Mouse (Mus musculus): Measurements from ENCODE around the gene Prune1.

Gene Prune1

DNA sequence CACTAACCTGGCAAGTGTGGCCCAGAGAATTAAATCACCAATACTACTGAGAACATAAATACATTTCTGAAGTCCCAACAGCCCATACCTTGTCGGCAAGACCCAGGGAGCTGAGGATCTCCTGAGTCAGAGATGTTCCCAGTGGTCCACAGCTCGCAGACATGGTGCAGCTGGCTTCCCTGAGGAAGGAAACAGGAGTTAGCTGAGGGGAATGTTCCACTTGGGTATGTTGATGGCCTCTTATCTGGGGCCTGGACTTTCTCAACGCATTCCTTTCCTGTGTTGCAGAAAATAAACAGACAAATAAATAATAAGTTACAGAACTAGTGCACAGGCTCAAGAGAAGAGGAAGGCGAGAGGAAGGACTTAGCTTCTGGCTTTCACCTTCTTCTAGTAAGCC, 24.4 kb upstream of the Prune1 start:
- no peak for DNase-seq (ENCODE audit: low spot score)

GRCm38 (mm10) chr3:95301204-95301796, 19.4 kb upstream of the Prune1 start:
- DNase-seq (ENCODE audit: low spot score): no peak

GRCm38 (mm10) chr3:95298018-95298417, 16.1 kb upstream of the Prune1 start:
- no peak for DNase-seq (ENCODE audit: low spot score)

DNA sequence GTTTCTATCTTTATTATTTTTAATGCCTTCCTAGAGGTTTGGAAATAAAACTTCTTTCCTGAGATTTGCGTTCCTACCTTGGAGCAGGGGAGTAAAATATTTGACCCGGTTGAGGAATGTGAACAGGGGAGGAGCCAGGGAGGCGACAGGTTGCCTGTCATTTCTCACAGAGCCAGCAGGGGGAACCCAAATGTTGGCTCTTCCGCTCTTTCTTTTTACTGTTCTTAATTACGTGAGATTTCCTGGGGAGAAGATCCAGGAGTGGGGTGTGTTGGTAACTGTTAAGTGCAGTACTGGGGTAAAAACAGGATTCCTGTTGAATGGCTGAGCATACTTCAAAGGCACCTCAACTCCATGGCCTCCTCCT, 14.2 kb upstream of the Prune1 start:
- DNase-seq (ENCODE audit: low spot score): no peak

GRCm38 (mm10) chr3:95295321-95296102, 13.6 kb upstream of the Prune1 start:
- no peak for DNase-seq (ENCODE audit: low spot score)

DNA sequence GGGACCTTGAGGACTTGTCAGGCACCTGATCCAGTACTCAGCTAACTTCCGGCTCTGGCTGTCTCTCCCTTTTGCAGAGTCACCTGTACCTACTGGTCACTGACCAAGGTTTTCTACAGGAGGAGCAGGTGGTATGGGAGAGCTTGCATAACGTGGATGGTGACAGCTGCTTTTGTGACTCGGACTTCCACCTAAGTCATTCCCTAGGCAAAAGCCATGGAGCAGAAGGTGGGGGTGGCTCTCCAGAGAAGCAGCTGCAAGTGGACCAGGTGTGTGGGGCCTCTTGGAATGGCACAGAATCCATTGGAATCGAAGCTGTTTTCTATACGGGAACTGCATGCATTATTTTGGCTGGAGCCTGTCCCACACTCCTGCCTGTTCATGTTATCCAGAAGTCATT, 12.8 kb upstream of the Prune1 start:
- no peak for DNase-seq (ENCODE audit: low spot score)

DNA sequence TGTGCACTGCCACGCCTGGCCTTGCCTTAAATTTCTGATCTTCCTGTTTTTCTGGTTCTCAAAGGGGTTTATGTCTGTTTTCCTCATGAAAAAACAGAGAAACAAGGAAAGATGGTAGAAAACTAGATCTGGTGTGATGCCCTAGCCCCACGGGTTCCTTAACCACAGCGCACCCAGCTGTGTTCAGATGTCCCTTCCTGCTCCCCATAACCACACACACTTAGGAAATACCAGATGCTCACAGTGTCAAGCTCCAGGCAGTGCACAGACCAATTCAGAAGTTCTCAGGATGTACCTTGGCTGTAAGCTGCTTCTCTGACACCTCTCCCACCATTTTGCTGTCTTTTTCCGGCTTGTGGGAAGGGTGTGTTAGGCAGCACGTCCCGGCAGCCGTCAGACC, 12.4 kb upstream of the Prune1 start:
- no peak for DNase-seq (ENCODE audit: low spot score)

- DNase-seq (ENCODE audit: low spot score): no peak
Measured at GRCm38 (mm10) chr3:95293537-95293936, 11.7 kb upstream of the Prune1 start.

GRCm38 (mm10) chr3:95292899-95293298, 11.0 kb upstream of the Prune1 start:
- DNase-seq (ENCODE audit: low spot score): no peak

DNA sequence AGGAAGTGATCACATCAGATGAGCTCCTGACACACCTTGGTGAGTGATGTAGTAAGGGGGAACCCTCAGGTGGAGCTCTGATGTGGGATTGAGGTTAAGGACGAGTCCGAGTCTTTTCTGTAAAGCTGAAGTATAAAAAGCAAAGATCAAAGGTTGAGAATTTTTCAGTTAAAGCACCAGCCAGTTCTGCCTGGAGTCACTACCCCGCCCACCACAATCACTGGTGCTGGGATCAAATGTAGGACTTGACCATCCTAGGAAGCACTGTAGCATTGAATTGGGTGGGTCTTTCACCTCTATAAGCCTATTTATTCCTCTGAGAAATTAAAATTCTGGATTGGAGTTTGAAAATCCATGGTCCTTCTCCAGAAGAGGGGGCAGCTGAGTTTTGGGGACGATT, 9.2 kb upstream of the Prune1 start:
- DNase-seq (ENCODE audit: low spot score): no peak

GRCm38 (mm10) chr3:95290156-95290555, 8.3 kb upstream of the Prune1 start:
- DNase-seq (ENCODE audit: low spot score): no peak

GRCm38 (mm10) chr3:95289419-95289818, 7.5 kb upstream of the Prune1 start:
- DNase-seq (ENCODE audit: low spot score): no peak

DNA sequence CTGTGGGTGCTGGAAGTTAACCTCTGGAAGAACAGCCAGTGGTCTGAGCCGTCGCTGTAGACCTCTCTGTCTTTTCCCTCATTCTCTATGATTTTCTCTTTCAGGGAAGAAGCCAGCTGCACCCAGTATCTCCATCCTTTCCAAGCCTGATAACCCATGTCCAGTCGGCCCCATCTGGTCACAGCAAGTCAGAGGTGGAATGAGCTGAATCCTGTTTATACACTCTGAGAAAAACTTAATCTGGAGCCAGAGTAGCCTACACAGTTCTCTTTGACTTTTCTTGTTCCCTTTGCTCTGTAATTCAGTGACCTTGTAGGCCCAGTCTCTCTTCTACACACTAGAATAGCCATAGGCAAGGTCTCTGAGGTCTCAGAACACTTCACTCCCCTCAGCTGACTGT, 5.7 kb upstream of the Prune1 start:
- no peak for DNase-seq (ENCODE audit: low spot score)

- DNase-seq (ENCODE audit: low spot score): no peak
Measured at GRCm38 (mm10) chr3:95286510-95286909, 4.6 kb upstream of the Prune1 start.

DNA sequence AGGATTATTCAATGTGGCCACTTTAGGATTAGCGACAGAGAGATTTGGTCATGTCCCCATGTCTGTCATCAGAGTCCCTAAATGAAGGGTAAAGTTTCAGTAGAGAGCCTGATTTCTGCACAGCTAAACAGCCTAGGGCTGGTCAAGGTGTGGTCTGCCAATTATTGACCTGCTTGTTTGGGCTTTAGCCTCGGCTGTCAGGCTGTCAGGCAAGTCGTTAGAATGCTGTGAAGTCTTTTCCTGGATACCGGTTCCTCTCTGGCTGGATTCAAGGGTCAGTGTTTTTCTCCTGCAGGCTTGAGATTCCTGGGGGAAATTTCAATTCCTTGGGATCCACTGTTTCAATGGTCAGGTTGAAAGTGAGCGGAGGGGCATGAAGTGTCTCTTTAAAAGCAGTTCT, 4.1 kb upstream of the Prune1 start:
- DNase-seq (ENCODE audit: low spot score): no peak

DNA sequence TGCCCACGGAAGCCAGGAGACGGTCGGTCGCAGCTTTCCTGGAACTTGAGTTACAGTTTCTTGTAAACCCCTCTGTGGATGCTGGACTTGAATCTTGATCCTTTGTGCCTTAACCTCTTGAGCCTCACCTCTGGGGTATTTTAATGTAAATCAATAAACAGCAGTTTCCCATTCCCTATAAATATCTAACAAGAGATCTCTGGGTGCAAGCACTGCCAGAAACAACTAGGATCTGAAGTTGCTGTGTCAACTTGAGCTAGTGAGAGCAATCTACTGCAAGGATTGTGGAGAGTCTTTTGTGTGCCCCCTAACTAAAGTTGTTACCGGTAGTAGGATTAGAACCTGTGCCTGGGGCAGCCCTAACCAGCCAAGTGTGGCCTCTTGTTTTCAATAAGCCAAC, 3.5 kb upstream of the Prune1 start:
- DNase-seq (ENCODE audit: low spot score): no peak

DNA sequence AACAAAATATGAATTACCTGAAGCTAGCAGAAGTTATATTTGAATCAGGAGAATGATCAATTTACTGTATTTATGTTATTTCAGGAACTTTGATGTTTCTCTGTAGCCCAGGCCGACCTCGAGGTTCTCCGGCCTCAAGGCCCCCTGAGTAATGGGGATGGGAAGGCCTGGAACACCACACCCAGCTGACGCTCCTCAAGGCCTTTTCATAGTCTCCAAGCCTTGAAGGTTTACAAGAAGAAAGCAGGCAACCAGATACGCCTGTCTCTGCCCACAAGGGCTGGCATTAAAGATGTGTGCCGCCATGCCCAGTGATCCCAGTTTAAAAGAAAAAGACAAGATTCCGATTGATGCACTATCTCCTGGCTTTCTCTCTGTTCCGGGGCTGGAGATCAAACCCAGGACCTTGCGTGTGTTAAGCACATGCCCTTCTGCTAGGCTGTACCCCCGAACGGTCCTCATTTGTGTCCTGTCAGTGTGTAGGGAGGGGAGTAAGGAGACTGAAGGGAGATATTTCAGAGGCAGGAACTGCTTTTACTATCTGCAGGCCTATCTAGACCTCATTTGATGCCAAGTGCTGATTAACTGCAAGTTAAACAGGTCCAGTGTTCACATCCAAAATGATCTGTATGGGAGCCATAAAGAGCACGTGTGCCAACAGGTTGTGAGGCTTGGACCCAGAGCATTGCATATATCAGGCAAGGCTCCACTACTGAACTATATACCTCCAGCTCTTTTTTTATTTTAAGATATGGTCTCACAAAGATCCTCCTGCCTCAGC, 2.8 kb upstream of the Prune1 start:
- DNase-seq (ENCODE audit: low spot score): no peak

- no peak for DNase-seq (ENCODE audit: low spot score)
Measured at GRCm38 (mm10) chr3:95284062-95284461, 2.2 kb upstream of the Prune1 start.

GRCm38 (mm10) chr3:95283589-95283941, 1.7 kb upstream of the Prune1 start:
- DNase-seq (ENCODE audit: low spot score): no peak

DNA sequence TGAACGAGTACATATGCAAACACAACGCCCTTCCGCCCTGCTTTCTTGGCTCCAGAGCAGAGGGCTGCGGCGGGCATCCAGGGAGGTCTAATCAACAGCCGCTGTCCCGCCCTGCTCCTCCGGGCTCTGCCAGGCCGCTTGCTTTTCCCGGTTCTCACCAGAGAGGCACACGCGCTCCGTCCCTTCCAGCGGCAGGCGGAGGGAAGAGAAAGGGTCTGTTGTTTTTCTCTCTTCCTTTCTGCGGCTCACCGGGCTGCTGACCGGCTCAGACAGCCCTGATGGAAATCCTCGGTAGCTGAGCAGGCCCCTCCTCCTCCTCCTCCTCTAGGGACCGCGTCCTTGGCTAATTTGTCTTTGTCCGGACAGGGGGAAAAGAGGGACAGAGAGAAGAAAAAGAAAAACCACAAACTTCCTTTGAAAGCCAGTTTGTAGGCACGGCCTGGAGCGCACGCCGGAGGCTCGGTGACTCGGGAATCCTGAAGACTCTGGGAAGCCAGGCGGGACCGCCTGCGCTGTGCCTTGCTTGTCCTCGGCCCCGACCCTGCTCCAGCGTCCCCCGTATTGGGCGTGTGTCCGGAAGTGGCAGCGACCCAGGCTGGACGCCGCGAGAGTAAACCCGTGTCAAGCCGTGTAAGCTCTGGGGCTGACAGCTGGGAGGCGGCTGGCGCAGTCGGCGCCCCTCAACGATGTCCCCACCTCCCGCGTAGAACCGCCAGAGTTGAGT, 1.2 kb upstream of the Prune1 start:
- DNase-seq (ENCODE audit: low spot score): peak; percentile 78

GRCm38 (mm10) chr3:95282381-95282864, 547 bp upstream of the Prune1 start:
- DNase-seq (ENCODE audit: low spot score): peak; percentile 59

DNA sequence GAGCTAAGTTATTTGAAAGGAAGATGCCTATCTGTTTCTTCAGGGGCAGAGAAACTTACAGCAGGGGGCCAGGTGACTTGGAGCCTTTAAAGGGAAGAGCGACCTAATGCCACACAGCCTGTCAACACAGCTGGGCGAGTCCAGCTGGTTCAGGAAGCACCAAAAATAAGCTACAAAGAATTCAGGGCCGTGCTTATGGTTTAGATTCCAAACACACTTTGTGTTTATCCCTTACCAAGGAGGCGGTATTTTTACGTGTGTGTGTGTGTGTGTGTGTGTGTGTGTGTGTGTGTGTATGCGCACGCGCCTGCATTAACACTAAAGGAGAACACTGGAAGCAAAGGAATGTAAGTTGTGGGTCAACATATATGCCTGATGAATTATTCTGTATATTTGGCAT, 1.1 kb downstream of the Prune1 start:
- no peak for DNase-seq (ENCODE audit: low spot score)

DNA sequence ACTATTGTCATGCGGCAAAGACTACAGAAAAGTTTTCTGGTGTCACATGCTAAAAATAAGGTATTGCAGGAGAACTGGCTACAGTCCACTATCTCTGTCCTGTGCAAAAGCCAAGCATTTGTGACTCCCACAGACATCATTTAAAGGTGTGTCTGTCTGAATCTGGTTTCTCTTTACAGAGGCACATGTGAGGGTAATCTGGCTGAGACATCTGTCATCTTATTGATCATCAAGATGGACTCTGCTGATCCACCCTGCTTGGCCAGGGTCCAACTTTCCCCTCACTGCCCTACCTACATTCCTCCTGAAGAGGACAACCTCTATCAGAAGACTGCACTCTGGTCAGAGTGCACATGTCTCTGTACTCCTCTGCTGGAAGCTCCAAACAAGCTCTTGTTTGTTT, 4.7 kb downstream of the Prune1 start:
- DNase-seq (ENCODE audit: low spot score): no peak

Measured in c-Kit-positive CD71-positive TER-119-positive erythroid progenitor cells, embryonic 14.5 days (primary cell).